Mouse (Mus musculus) gonadal fat pad, adult 2 months (tissue): ENCODE data around the gene Gm572. TPM values are rescaled to one million over a fixed set of nuclear protein-coding genes. Genes with fewer than 3 reads are reported as not detected.

Experiments
- DNase-seq: peaks from one replicate; pipeline ENCODE4 v3.0.0-alpha.2; 2012; ENCODE audit warnings: low read depth
- polyA plus RNA-seq: library from polyadenylated mRNA; depleted of rRNA; stranded (reverse); fragments of >200 nt; gene quantifications from 2 replicates; pipeline ENCODE4 v1.2.3, GENCODE M21; 2012; rRNA removed

Gene Gm572
- polyA plus RNA-seq: 0.14 TPM in 1 of 2 replicates, not detected in the other

DNA sequence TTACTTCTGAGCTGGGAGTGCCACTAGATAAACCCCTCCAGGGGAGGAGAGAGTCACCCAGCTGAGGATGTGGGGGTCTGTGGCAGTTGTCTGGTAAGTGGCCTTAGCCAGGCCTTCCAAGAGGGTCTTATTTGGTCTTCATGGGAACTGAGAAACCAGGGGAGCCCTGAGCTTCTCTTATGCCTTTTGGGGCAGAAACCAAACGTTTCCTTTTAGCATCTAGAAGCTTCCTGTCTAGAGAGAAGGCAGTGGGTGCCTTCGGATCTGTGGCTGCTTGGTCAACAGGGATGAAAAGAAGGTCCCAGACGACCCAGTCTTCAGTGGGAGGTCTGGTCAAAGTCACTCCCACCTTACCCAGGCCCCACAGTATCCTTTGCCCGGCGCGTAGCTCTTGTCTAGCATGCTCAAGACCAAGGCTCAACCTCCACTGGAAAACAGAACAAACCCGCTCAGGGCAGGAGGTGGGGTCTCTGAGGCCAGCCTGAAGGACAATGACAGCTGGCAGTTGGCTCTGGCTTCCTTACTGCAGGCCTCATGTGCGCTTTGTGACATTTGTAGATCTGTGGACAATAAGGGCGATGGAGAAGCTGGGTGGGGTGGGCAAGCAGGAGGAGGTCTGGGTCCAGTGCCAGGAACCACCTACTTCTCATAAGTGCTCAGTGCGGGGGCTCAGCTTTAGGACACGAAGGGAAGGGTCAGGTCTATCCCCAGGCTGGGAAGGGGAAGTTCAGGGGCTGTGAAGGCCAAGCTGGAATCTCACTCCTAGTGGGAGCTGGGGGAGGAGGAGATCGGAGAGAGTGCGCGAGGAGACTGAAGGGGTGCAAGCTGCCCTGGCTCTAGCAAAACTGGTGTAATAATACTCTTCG lies at the start of gene Gm572:
TSS of gene Gm572 (plus strand) at position 27 of the 866 bp plus-strand sequence.
- no peak for DNase-seq

DNA sequence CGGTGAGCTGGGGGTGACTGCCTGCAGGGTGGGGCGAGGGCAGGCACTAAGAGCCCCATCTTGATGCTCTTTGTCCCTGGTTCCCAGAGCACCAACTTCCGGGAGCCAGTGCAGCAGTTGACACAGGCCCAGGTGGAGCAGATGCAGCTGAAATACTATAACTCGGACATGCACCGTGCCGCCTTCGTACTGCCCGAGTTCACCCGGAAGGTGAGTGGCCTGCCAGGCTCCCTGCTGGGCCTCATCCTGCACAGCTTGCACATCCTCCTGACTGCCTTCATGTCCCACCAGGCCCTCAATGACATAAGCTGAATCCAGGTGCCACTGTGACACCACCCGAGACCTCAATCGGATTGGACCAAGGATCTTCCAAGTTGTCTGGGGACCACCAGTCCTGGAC lies 49.1 kb upstream of the Gm572 start:
- no peak for DNase-seq

DNA sequence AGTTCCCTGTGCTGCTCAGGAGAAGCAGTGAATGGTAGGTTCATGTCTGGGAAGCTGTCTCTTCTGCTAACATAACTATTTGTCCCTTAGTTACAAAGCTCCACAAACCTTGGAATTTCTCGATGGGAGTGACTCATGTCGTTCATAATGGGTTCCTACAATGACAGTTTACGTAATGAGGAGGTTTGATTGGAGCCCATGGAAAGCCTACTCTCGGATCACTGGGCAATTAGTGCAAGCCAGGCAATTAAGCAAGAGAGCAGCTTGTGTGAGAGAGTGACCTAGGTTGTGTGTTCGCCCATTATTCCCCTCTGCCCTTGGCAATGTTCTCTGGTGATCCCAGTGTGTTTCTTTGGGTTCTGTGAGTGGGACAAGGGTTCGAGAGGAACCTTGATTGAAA lies 47.2 kb upstream of the Gm572 start:
- no peak for DNase-seq

DNA sequence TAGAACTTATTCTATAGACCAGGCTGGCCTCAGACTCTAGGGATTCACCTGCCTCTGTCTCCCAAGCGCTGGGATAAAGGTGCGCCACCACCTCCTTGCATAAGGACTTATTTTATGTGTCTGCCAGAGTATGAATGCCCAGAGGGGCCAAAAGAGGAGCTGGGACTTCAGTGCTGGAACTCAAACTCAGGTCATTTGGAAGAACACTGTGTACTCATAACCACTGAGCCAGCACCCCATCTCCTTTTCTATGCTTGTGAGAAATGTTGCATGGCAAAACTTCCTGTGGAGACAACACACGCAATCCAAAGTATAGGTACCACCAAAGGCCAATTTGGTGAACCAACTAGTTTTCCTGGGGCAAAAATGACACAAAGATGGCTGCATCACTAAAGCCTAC lies 46.4 kb upstream of the Gm572 start:
- no peak for DNase-seq

DNA sequence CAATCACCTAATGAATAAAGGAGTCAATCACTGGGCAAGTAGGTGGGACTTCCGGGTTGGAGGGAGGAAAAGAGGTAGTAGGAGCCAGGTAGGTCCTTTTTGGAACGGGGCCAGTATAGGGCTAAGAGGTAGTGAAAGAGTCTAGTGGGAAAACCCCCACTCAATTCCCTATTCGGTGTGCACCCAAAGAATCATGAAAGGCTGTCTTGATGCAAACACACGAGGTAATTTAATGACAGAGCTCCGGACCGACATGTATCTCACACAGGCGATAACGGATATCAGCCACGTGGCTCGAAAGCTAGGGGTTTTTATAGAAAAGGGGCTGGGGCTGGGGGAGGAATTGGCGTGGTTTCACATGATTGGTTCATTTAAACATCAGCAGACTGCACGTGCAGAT lies 44.3 kb upstream of the Gm572 start:
- DNase-seq: no peak

DNA sequence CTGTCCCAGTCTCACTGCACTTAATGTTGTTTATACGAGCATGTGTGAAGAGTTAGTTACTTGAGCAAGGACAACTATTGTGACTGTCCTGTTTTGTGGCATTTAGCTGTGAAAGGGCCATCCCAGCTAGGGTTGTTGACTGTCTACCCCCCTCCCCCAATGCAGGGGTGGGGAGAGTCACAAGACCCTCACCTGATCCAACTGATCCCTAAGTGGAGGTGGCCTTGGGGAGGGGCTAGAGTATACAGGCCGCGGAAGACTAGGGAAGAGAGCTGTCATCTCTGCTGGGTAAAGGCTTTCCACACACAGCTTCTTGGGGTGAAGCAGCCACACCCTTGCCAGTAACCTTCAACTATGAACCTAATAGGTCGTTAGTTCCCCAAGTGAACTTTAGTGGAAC lies 42.8 kb upstream of the Gm572 start:
- DNase-seq: no peak

DNA sequence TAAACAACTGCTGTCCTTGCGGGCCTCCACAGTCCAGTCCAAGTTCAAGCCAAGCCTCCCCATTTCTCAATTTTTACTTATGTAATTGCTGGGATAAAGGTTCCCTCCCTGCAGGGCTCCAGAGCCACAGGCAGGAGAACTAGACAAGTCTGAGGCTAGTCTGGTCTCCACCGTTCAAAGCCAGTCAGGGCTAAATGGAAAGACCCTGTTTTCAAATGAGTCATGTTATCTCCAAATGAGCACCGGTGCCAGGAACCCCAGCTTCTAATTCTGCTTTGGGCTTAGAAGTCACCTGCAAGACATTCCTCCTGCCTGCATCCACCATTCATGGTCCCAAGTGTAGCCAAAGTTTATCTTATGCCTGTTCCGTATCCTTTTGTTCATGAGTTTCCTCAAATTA lies 41.2 kb upstream of the Gm572 start:
- no peak for DNase-seq

DNA sequence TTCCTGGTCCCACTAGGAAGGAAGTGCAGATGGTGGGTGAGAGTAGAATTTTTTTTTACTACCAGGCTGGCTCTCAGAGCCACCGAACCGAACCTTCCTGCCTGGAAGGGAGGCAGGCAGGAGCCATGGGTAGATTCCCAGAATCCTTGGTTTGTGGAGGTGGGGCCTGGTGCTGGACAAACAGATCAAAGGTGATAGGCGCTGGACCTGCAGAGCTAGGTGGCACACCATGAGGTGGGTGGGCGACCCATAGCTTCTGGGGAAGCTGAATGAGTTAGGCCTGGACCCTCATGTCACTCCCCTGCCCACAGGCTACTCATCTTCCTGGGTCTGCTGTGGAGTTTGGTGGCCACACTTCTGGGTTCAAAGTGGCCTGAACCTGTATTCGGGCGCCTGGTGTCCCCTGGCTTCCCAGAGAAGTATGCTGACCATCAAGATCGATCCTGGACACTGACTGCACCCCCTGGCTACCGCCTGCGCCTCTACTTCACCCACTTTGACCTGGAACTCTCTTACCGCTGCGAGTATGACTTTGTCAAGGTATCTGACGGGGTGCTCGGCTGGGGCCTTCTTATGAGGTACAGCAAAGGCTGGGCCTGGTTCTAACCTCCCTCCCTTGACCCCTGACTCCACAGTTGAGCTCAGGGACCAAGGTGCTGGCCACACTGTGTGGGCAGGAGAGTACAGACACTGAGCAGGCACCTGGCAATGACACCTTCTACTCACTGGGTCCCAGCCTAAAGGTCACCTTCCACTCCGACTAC lies 40.6 kb upstream of the Gm572 start, which contains the start of gene Masp2:
TSS of gene Masp2 (plus strand) at position 198 of the 764 bp plus-strand sequence.
- no peak for DNase-seq

DNA sequence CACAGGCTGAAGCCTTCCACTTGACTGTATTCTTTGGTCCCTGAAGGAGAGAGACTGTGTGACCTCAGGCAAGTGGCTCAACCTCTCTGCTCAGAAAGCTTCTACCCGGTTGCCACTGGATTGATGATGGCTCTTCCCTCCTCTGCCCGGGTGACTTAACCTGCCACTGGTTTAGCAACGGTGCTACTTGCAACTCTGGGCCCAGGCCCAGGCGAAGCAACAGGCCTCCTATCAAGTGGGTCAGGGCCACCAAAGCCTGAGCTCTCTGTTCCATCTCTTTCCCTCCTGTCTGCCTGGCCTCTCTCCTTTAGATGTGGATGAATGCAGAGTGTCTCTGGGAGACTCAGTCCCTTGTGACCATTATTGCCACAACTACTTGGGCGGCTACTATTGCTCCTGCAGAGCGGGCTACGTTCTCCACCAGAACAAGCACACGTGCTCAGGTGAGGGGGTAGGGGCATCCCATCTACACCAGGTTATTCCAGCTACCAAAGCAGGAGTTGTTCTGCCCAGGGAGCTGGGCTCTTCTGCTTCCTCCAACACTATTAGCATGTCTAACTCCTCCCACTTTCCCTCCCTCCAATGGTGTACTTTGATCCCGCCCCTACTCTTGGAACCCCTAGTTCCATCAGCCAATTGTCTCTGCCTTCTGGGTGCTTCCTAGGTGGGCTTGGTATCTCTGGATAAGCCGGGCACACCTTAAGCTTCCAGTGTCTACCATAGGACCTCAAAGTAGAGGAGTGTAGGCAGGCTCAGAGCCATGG lies 39.6 kb upstream of the Gm572 start:
- no peak for DNase-seq

DNA sequence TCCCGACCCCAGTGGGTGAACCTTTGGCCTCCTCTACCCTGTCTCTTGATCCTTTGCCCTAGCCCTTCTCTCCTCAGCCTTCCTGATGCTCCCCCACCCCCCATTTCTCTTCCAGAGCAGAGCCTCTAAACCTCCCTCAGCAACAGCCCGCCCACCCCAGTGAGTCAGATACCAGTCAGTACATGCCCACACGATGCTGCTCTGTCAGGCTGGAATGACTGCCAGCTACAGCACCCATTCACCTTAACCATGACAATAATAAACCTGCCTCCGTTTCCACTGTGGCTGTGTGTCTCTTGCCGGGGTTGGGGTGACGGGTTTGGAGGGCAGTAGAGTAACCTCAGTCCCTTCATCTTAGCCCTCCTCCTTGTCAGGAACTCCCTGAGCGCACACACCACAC lies 39.0 kb upstream of the Gm572 start:
- no peak for DNase-seq

DNA sequence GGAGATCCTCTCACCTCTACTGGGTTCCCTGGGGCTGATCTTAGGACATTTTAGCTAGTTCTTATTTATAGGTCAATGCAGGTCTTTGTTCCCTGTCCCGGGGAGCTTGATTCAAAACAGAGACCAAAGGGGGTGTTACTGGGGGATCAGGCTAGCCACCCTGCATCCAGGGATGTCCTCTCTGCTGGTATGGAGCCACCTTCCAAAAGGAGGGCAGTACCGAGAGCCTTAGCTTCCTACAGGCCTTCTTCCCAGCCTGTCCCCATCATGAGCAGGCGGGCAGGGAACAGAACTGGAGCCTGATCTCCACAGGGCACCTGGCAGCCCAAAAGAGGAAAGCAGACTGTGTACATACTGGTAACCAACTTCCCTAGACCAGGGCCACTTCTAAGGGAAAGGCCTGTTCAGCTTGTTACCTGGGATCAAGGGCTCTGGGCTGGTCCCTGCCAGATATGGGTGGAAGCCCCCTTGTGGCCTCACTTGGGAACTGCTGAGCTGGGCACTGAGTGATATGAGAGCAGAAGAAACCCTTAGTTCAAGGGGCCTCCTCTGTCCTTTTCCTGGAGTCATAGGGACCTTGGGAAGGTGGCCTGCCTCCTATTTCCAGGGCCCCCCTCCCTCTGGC lies 38.5 kb upstream of the Gm572 start:
- DNase-seq: no peak

DNA sequence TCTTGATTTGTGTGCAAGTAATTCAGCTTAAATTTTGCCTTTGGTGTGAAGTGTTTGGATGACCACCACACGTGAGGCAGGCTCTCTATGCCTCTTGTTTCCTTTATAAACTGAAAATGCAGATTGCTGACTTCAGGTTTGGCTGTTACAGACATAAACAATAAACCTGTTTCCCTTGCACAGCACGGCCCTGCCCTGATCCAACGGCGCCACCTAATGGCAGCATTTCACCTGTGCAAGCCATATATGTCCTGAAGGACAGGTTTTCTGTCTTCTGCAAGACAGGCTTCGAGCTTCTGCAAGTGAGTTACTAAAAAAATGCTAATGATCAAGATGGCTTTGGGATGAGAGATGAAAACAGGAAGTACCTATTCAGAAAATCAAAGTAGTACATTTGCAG lies 35.4 kb upstream of the Gm572 start:
- DNase-seq: no peak

DNA sequence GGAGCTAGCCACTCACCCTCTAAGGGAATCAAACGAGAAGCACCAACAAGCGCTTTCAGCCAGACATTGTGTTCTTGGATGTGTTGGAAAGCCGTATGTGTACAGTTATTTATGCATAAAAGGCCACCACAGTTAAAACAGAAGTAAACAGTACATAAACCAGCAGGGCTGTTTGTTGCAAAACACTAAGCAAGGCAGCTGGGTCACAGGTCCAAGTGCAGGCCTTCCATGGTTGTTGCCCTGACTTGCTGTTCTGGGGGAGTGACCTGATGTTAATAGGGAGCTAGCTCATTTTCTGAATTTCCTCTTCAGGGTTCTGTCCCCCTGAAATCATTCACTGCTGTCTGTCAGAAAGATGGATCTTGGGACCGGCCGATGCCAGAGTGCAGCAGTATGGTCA lies 33.3 kb upstream of the Gm572 start:
- DNase-seq: no peak

DNA sequence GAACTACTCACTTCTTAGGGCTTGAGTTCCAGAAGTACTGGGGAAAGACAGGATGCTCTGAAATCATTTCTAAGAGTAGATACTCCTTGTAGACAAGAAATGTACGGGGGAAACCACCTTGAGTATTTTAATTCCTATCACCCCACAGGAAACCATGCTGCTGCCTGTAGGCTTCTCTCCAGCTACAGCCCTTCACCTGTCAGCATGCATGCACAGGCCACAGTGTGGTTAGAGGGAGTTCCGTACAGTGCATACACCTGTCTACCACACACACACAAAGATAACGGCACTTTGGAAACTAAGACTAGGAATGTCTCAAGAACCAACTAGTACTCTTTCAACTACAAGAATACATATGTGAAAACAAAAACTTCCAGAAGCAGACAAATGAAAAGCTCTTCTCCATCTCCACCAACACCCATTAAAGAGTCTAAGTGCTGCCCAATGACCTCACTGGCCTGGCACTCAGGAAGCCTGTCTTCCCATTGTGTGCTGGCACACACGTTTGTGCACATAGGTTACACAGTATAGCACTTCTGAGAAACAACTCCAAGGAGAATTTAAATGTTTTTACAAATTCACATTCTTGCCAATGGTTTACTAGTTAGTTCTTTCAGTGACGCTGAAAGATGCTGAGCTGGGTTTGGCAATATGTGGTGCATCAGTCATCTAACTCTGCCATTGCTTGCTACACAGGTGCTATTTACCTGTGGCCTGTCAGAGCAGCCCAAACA lies 32.3 kb upstream of the Gm572 start:
- no peak for DNase-seq

DNA sequence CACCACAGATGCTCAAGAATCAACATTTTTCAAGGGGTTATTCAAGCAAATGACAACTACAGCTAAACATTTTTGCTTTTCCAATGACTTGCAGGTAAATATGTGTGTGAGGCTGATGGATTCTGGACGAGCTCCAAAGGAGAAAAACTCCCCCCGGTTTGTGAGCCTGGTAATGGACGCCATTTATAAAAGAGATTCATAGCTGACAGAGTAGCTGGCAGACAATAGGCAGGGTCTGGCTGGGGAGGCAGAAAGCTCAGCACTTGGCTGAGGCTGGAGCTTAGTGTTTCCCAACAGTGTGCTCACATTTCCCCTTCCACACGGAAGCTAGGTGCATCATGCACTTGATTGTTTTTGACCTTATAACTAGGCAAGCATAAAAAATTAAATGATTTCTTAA lies 30.6 kb upstream of the Gm572 start:
- DNase-seq: no peak

DNA sequence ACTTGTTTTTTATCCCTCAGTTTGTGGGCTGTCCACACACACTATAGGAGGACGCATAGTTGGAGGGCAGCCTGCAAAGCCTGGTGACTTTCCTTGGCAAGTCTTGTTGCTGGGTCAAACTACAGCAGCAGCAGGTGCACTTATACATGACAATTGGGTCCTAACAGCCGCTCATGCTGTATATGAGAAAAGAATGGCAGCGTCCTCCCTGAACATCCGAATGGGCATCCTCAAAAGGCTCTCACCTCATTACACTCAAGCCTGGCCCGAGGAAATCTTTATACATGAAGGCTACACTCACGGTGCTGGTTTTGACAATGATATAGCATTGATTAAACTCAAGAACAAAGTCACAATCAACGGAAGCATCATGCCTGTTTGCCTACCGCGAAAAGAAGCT lies 29.4 kb upstream of the Gm572 start:
- no peak for DNase-seq

DNA sequence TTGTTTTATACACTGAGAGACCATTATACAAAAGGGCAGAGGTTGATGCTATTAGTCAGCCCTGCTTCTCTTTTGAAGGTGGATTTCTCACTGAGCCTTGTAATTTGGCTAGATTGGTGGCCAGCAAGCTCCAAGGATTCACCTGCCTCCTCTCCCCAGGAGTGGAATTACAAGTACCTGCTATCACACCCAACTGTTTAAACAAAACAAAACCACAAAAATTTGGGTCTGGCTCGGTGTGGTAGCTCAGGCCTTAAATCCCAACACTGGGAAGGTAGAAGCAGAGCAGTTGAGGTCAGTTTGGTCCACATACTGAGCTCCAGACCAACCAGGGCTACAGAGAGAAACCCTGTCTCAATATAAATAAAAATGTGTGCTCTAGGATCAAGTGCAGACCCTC lies 23.3 kb upstream of the Gm572 start:
- DNase-seq: no peak

DNA sequence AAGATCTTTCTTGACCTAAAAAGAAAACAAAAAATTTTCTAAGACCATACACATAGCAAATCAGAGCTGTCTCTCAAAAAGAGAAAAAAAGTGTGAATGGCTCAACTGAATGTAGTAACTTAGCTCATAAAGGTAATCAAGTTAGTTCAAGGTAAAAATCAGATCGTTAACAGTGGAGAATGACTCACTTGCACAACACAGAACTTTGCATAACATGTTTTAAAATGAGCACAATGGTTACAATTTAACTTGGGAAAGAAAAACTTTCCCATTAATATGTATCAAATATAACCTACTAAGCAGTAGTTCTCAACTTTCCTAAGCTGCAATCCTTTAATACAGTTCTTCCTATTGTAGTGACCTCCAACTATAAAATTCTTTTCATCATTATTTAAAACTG lies 22.4 kb upstream of the Gm572 start:
- DNase-seq: no peak

DNA sequence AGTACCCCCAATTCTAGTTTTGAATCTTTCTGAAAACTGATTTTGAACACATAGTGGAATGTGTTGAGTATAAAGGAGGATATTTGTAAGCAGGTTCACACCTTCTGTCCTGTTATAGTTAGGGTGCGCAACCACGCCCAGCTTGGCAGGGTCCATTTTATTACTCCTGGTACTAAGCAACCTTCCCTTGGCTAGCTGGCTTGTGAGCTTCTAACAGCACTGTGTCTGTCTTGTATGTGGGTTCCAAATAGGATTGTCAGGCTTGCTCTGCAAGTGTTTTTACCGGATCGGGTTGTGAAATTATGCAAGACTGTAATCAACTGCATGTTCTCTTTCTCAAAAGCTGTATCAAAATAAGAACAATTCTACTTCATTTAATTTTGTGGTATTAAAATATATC lies 20.6 kb upstream of the Gm572 start:
- no peak for DNase-seq

DNA sequence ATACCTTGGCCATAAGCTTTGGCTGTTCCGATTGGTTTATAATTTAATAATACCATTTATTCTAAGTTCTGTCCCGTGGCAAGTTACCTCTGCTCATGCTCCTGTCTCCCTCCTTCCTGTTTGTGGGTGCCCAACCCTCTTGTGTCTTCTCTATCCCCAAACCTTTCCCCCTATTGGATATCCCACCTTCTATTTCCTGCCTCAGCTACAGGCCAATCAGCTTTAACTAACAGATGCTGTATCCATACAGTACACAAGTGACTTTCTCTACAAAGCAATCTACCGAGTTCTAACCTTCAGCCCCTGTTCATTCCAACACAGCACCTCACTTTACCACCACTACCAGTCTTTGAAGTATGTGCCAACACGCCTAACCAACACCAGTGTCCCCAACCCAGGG lies 19.5 kb upstream of the Gm572 start:
- DNase-seq: no peak

DNA sequence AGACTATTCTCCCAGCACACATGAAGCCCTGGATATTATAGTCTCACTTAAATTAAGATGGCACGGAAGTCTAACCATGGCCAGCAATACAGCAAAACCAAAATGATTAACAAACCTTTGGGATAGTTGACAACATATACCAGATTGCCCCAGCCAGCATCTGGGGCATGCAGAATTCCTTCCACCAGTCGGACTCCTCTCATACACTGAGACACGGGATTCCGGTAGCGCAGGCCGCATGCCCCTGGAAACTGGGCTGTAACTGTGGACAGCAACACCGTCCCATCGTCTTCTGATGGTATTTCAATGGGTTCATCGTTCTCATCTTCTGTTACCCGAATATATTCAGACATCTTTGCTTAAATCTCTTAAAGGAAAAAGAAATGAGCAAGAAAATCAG lies 18.1 kb upstream of the Gm572 start:
- no peak for DNase-seq
